Mouse (Mus musculus): ENCODE measurements around the gene Hs6st3.
"Not testable (repeated sequence)": the region's sequence is repeated elsewhere in the genome, so short reads cannot be mapped to it uniquely, and the experiment has no call there.

Hs6st3 gene

GRCm38 (mm10) chr14:119250353-119250752 is 112.2 kb downstream of the Hs6st3 start:
- DNase-seq (ENCODE audit: low read depth), result no peak

DNA sequence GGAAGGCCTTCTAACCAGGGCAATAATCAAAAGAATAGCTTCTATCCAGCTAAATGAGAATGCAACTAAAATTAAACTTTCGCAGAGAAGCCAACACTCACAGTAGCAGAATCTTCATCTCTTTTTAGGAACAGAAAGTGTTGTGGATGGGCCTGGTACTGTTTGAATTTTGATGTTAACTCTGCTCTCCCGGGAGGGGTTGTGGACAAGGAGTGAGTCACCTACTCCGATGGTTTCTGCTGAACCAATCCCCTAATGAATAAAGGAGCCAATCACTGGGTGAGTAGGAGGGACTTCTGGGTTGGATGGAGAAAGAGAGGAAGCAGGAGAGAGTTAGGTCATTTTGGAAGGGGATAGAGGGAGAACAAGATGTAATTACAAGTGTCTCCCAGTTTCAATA is 117.3 kb downstream of the Hs6st3 start:
- peak; percentile 17 for DNase-seq (ENCODE audit: low read depth)

GRCm38 (mm10) chr14:119257072-119257471 is 118.9 kb downstream of the Hs6st3 start:
- DNase-seq (ENCODE audit: low read depth), result no peak

DNA sequence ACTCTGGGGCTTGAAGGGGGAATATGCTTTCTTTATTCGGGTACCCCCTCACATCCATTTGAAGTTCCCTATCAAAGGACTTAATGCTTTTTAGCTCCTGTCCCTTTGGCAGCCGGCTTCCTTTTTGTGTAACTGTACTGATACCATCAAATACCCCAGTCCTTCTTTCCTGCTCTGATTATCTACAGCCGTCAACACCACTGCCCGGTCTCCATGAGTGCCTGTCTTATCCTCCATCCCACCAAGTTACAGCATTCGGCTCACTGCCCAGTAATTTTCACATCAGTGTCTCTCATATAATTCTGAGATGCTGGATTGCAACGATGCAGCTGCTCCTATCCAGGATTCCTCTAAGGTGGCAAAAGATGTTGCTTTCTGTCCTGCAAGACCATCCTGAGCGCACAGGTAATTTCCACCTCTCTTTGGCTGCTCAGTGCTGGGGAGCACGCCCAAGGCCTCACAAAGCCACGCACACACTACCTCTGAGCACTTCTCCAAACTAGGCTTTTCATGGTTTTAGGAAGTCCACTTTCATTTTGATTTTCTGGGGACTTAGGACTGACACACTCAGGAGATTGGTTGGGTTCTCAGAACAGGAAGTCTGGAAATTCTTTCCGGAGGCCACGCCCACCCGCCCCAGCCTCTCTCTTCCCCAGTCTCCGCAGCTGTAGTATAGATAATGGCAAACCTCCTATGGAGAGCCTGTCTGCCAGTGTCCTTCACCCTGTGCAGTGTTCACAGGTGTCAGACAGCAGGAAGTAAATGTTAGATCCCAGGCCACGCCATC is 122.2 kb downstream of the Hs6st3 start:
- DNase-seq (ENCODE audit: low read depth), result no peak

GRCm38 (mm10) chr14:119266334-119266733 is 128.2 kb downstream of the Hs6st3 start:
- DNase-seq (ENCODE audit: low read depth), result no peak

DNA sequence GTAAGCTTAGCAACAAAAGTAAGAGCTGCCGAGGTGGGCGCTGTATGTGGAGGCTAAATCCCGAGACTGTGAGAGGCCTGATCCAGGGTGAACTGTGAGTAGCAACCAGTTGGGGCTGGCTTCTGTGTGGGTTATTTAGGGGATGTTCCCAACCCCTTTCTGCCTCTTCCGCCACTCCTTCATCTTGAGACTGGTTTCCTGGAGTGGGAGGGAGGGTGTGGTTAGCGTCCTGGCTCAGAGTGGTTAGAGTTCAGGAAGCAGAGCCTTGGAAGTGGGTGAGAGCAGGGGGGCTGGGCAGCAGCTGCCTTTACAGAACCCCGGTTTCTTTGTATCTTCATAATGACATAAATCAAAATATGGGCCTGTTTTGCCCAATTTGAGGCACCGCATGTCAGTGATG is 134.9 kb downstream of the Hs6st3 start:
- DNase-seq (ENCODE audit: low read depth), result no peak

- not testable (repeated sequence) for DNase-seq (ENCODE audit: low read depth)
Measured at GRCm38 (mm10) chr14:119278156-119278555, 140.0 kb downstream of the Hs6st3 start.

GRCm38 (mm10) chr14:119283951-119284350 is 145.8 kb downstream of the Hs6st3 start:
- peak; percentile 3 for DNase-seq (ENCODE audit: low read depth)

GRCm38 (mm10) chr14:119289668-119290067 is 151.5 kb downstream of the Hs6st3 start:
- DNase-seq (ENCODE audit: low read depth), result no peak

DNA sequence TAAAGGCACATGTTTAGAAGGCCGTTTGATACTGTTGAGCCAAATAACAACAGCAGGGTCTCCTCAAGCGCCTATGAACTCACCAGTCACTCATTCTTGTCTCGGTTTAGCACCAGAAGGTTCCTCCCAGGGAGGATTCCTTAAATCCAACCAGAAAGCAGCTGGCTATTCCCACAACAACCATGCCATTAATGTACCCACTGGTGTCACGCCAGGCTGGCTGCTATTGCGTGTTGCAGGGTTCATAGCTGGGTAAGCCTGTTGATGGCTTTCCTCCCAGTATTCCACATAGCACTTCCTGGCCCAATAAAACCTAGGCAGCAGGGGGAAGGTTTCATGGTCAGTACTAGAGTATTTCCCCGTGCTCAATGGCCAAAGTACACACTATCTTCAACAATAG is 155.9 kb downstream of the Hs6st3 start:
- no peak for DNase-seq (ENCODE audit: low read depth)

DNA sequence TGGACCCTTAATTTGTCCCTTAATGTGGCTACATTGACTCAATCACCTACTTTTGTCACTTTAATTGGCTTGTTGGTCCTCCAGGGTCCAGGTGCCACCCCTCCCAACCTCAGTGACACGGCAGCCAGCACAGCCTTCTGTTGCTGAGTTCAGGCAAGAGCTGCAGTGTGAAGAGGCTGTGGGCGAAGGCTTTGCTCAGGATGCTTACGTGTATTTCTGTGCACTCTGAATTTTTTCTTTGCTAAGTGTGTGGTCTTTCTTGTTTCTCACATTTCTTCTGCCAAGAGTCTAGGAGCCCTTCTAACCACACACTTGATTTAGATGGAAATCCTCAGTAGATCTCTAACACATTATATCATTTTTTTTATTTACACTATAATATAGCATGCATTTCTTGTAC is 168.3 kb downstream of the Hs6st3 start:
- no peak for DNase-seq (ENCODE audit: low read depth)

GRCm38 (mm10) chr14:119318379-119318778 is 180.2 kb downstream of the Hs6st3 start:
- no peak for DNase-seq (ENCODE audit: low read depth)

- no peak for DNase-seq (ENCODE audit: low read depth)
Measured at GRCm38 (mm10) chr14:119347236-119347635, 209.1 kb downstream of the Hs6st3 start.

DNA sequence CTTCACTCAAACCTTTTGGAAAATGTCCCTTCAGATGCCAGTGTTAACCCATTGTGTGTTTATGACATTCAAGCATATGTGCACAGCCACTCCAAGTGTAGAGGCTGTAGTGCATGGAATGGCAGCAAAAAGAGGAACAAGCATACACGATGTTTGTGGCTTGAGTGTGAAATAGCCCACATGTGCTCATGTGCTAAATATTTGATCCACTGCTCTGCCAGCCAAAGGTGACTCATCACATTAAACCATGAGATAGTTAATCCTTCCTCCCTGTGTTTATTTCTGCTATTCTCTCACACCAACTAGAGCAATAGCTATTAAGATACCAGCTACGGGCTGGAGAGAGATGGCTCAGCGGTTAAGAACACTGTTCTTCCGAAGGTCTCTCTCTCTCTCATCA is 223.3 kb downstream of the Hs6st3 start:
- DNase-seq (ENCODE audit: low read depth), result no peak

DNA sequence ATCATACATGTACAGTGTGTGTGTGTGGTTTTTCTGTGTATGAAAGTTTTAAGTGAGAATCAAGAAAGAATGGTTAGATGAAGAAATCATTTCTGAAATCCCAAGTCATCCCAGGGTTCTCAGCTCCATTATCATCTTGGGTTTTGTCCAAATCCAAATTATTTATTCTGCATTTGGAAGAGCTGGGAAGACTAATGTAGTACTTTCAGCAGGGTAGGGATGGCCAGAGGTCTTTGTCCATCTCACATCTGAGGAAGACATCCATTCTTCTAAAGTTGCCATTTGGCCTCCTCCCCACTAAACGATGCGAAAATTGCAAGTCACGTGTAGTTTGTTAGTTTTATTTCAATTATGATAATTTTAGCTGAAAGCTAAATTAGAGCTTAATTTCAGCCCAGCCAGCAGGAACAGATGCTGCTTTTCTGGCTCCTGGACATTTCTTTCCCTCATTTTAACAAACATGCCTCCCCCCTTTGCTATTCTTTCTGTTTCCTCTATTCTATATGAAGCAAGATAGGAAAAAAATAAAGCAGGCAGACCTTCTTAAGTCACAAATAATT is 229.8 kb downstream of the Hs6st3 start:
- DNase-seq (ENCODE audit: low read depth), result no peak

DNA sequence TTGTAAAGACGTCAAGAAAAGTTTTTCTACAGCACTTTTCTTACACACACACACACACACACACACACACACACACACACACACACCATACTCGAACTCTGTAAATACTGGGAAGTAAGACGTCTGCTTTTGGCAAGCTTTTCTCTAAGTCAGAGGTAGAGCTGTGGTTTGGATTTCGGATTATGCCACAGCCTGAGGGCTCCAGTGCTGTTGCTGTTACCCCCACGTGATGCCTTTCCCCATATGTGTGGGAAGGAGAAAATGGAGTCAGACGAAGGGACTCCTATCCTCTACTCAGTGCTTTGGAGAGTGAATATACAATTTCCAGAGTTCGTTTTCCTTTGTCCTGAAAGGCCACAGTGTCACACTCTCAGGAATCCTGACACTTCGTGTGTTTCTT is 231.1 kb downstream of the Hs6st3 start:
- no peak for DNase-seq (ENCODE audit: low read depth)

DNA sequence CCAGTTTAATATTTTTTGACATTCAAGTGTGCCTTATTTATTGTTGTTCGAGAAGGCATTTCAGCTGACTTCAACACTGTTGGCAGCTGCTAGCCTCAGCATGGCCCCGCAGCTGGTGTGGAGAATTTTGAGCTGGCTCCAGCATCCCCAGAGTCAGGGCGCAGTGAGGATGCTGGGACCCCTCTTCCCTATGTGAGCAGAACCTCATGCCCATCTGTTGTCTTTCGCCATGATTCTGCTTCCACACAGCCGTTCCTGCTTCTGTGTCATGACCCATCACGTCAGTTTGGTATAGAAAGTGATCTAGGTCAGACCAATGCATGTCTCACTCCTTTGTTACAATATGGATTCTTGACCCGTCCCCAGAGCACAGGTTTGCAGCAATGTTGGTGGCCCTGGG is 231.9 kb downstream of the Hs6st3 start:
- no peak for DNase-seq (ENCODE audit: low read depth)

DNA sequence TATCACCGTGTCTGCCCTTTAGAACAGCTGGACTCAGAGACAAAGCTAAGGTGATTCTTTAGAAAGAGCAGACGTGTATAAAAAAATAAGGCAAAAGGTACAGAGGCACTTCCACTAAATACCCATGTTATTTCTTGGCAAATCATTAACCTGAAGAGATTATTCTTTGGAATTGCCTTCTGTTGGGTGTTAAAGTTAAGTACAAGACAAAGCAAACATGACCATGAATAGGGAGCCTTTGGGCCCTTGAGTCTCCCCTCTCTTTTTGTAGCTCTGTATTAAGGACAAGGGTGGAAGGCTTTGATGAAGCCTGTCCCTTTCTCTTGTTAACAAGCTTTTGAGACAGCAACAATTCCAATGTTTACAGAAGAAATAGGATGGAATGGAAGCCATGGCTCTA is 241.2 kb downstream of the Hs6st3 start:
- DNase-seq (ENCODE audit: low read depth), result no peak

DNA sequence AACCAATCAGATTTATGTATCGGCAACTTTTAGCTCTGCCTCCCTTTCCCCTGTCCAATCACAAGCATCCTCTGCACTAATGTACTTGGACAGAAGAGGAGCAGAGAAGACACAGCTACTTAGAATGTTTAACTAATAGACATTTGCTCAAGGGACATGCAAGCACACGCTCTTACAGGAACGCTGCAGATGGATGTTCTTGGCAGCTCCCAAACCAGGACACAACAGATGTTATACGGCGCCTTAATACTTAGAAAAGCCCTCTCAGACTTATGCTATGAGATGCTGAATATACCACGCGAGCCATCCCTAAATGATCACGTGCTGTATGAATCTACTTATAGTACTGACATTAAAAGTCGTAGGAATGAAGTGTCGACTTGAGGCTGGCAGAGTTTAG is 263.5 kb downstream of the Hs6st3 start:
- no peak for DNase-seq (ENCODE audit: low read depth)

GRCm38 (mm10) chr14:119409334-119410050 is 271.4 kb downstream of the Hs6st3 start:
- DNase-seq (ENCODE audit: low read depth), result no peak

DNA sequence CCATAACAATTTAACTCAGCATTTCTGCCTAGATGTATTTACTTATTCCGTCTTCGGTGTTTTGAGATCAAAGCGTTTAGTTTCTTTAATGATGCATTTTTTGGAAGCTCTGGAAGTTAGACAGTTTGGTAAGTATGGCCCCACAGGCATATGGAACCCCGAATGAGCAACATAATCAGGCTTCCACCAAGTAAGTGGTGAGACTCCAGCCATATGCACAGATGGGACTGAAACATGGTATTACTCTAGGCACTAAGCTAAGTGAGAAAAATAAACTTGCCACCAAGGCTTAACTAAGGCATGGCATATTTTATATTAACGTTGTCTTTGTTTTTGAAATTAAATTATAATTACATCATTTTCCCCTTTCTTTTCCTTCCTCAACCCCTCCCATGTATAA is 284.8 kb downstream of the Hs6st3 start:
- no peak for DNase-seq (ENCODE audit: low read depth)

DNA sequence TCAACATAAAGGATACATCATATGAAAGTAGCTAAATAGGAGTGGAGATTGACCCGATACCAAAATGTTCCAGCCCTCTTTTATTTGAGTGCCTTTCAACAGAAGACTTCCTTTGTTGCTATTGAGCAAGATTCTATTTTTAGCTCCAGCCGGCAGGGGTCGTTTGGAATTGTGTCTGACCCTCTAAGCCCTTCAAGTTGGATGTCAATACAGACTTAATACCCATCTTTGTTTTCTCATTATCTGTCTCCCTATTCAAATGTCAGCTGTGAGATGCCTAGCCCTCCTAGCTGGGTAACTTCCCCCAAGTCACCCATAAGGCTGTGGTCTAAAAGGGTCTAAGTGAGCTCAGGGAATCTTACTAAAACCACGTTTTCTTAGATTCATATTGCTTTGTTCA is 312.3 kb downstream of the Hs6st3 start:
- DNase-seq (ENCODE audit: low read depth), result no peak

DNA sequence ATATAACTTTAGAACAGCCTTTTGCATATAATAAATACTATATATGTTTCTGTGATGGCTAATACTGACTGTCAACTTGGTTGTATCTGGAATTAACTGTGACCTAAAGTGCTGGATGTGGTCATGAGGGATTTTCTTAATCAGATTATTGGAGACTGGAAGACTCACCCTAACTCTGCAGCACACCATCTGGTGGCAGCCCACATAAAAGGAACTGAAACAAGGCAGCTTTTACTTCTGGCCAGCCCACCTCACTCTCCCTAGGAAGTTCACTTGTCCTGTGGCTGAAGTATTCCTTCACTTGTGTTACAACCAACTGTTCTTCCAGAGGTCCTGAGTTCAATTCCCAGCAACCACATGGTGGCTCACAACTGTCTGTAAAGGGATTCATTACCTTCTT is 313.5 kb downstream of the Hs6st3 start:
- DNase-seq (ENCODE audit: low read depth), result no peak

Measured in NIH3T3 (cell line).